Mouse (Mus musculus): Measurements from ENCODE around the gene Wdr86. TPM values are rescaled to one million over a fixed set of nuclear protein-coding genes. Genes with fewer than 3 reads are reported as not detected.
A peak's percentile ranks its signal among the peaks of the same experiment; 100 is the strongest.

The Wdr86 gene
- total RNA-seq, 2 experiments from 2014 or later, result not detected

GRCm38 (mm10) chr5:24684578-24685365, 45.8 kb downstream of the Wdr86 start:
- peak; percentile 9 for DNase-seq

- DNase-seq, result no peak
Measured at GRCm38 (mm10) chr5:24681436-24681835, 49.1 kb downstream of the Wdr86 start.

GRCm38 (mm10) chr5:24674238-24674637, 56.3 kb downstream of the Wdr86 start:
- peak; percentile 58 for DNase-seq

Other genes with a start within 250 kb of the Wdr86 start
- gene Gbx1, start 203.5 kb downstream of the Wdr86 start, total RNA-seq (2021), result not detected
- gene Asb10, start 189.7 kb downstream of the Wdr86 start, total RNA-seq (2021), result 10 to 100 TPM; 33.2 to 66.7 TPM
- not detected for gene 4931409K22Rik, start 173.9 kb downstream of the Wdr86 start, total RNA-seq (2021)
- gene Abcf2, start 153.3 kb downstream of the Wdr86 start, total RNA-seq (2021), result 10 to 100 TPM; 88.0 to 97.0 TPM
- 1 to 10 TPM; 8.0 to 10.0 TPM for gene Chpf2, start 144.0 kb downstream of the Wdr86 start, total RNA-seq (2021)
- gene Smarcd3, start 106.3 kb downstream of the Wdr86 start, total RNA-seq (2021), result 100 to 1,000 TPM; 125 to 163 TPM
- gene Nub1, start 45.2 kb downstream of the Wdr86 start, total RNA-seq (2021), result 10 to 100 TPM; 21.9 to 23.0 TPM
- gene Crygn, start 27.3 kb upstream of the Wdr86 start, total RNA-seq (2021), result not detected
- gene Rheb, start 111.9 kb upstream of the Wdr86 start, total RNA-seq (2021), result 10 to 100 TPM; 53.8 to 60.9 TPM

All from gastrocnemius, postnatal 25 days (tissue).